Mouse (Mus musculus) thymus, adult 2 months (tissue): ENCODE measurements around the gene Wfdc21. TPM values are rescaled to one million over a fixed set of nuclear protein-coding genes. Genes with fewer than 3 reads are reported as not detected.

Experiments used
- DNase-seq: peaks from one replicate; pipeline ENCODE4 v3.0.0; 2021
- H3K27ac ChIP-seq: fragments of 200-500 bp; 2 replicates; pipeline ENCODE4 v1.5.1; 2012; ENCODE audit warnings: low read length, control low read depth; ENCODE audit not compliant: control insufficient read depth, insufficient read depth
- H3K27me3 ChIP-seq: fragments of 200-500 bp; 2 replicates; pipeline ENCODE4 v1.6.1; 2012; ENCODE audit warnings: mild to moderate bottlenecking, low read length, moderate library complexity, mixed read lengths; ENCODE audit not compliant: control insufficient read depth, insufficient read depth
- H3K36me3 ChIP-seq: fragments of 200-500 bp; 2 replicates; pipeline ENCODE4 v1.6.1; 2012; ENCODE audit warnings: mild to moderate bottlenecking, low read length, moderate library complexity; ENCODE audit not compliant: control insufficient read depth, insufficient read depth
- H3K4me1 ChIP-seq: fragments of 200-500 bp; replicated peaks from 2 replicates; pipeline ENCODE4 v1.6.1; 2012; ENCODE audit warnings: low read length; ENCODE audit not compliant: control insufficient read depth, insufficient read depth
- H3K4me3 ChIP-seq: fragments of 200-500 bp; 2 replicates; pipeline ENCODE4 v1.5.1; 2012; ENCODE audit warnings: mild to moderate bottlenecking, low read length, control low read depth, moderate library complexity; ENCODE audit not compliant: control insufficient read depth, insufficient read depth
- CTCF ChIP-seq: fragments of 200-500 bp; IDR thresholded peaks from 2 replicates; pipeline ENCODE4 v1.5.1; 2012; ENCODE audit warnings: mild to moderate bottlenecking, control low read depth, low read length, moderate library complexity, borderline replicate concordance; ENCODE audit not compliant: control insufficient read depth, poor library complexity, insufficient read depth; ENCODE audit errors: extremely low read depth
- POLR2A ChIP-seq: fragments of 200-500 bp; IDR thresholded peaks from 2 replicates; pipeline ENCODE4 v1.6.1; 2012; ENCODE audit warnings: mild to moderate bottlenecking, low read length, control low read depth, moderate library complexity; ENCODE audit not compliant: control insufficient read depth, poor library complexity, insufficient read depth; ENCODE audit errors: extremely low read depth
- WGBS: fragments of 180-500 bp; shearing (Covaris S2); methylation state at CpG from one replicate; pipeline ENCODE4 v1.1.7; 2018; 5-methylcytosine and 5-hydroxymethylcytosine counted together
- polyA plus RNA-seq: library from polyadenylated mRNA; depleted of rRNA; stranded (reverse); fragments of >200 nt; gene quantifications from 2 replicates; pipeline ENCODE4 v1.2.3, GENCODE M21; 2012

The Wfdc21 gene
- polyA plus RNA-seq, 1 experiment = 17.0 TPM

DNA sequence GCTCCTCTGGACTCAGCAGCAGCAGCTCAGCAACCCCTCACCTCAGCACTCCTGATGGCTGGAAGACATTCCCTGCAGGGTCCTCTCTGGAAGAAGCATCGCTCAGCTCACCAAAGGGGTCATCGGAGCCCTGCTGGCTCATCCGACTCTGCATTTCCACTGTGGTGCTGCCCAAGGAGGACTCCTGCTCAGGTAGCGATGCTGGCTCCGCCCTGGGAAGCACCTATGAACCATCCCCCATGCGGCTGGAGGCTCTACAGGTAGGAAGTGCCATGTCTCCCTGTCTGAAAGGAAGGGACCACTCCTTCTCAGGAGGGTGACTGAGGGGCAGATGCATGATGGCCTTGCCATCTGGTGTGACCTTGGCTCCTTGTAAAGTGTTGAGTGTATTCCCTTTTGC, 25.6 kb downstream of the Wfdc21 start:
- DNase-seq = no peak
- 99% methylated on average over 6 of the region's 6 CpGs for WGBS
- H3K27ac ChIP-seq = no peak overlapping the region
- TF ChIP-seq POLR2A = no peak
- TF ChIP-seq CTCF = no peak
- H3K4me3 ChIP-seq = no peak overlapping the region
- no peaks in the 10 kb centered on the region for H3K4me1 ChIP-seq
- no peaks in the 10 kb centered on the region for H3K27me3 ChIP-seq
- H3K36me3 ChIP-seq = peaks cover 74% of the 10 kb centered on the region

DNA sequence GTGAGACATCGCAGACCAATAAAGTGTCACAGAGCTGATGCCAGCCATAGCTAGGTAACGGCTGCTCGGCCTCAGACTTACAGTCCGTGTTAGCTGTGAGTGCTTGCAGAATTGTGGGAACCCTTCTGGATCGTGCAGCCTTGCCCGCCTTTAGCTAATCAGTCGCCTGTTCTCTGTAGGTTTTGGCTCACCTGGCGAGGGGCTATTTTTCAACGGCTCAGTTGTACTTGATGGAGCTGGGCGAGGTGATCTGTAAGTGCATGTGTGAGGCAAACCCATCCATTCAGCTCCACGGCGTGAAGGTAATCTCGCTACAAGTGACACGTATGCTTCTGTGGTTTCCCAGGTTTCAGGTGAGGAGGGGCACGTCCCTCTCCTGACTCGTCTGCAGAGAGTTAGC, 27.0 kb downstream of the Wfdc21 start:
- no peak for DNase-seq
- Histone ChIP-seq H3K36me3 (peaks cover 69% of the 10 kb centered on the region), H3K27ac (no peak overlapping the region), H3K27me3 (no peaks in the 10 kb centered on the region), H3K4me1 (no peaks in the 10 kb centered on the region), H3K4me3 (no peak overlapping the region)
- TF ChIP-seq CTCF = no peak
- no peak for TF ChIP-seq POLR2A
- 96% methylated on average over 16 of the region's 16 CpGs for WGBS

DNA sequence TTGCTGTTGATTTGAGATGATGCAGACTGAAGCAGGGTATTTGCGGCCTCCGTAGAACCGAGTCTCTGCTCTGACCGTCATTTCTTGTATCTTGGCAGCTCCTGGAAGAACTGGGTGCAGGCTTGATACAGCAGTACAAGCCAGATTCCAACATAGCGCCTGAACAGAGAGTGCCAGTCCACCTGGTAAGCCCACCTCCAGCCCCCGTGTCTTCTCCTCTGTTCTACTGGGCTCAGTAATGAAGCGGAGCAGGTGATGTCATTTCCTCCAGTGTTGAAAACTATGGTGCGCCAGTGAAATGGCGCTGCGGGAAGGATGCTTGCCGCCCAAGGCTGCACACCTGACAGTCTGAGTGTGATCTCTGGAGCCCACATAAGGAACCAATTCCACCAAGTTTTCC, 27.6 kb downstream of the Wfdc21 start:
- Histone ChIP-seq H3K4me1 (no peaks in the 10 kb centered on the region), H3K36me3 (peaks cover 69% of the 10 kb centered on the region), H3K4me3 (no peak overlapping the region), H3K27me3 (no peaks in the 10 kb centered on the region), H3K27ac (no peak overlapping the region)
- WGBS = 98% methylated on average over 11 of the region's 11 CpGs
- DNase-seq = no peak
- TF ChIP-seq CTCF (no peak), POLR2A (no peak)

DNA sequence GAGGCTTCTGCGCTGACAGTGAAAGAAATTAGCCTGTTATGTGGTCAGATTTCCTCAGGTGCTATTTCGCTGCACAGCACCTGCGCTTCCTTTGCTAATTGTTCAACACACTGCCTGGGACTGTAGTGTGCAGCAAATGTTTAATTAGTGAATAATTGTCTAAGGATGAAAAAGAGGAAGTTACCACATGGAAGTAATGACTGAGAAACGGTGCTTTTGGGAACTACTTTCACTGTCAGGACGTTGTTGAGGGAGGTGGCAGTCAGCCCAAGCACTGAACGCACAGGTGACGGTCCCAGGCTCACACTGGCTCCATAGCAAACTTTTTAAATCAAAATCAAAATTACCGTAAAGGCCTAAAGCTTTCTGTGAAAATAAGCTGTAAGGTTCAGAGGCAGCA, 30.1 kb downstream of the Wfdc21 start:
- Histone ChIP-seq H3K4me1 (no peaks in the 10 kb centered on the region), H3K27ac (no peak overlapping the region), H3K4me3 (no peak overlapping the region), H3K36me3 (peaks cover 84% of the 10 kb centered on the region), H3K27me3 (no peaks in the 10 kb centered on the region)
- no peak for TF ChIP-seq CTCF
- no peak for TF ChIP-seq POLR2A
- WGBS = 67% methylated on average over 8 of the region's 8 CpGs
- no peak for DNase-seq

DNA sequence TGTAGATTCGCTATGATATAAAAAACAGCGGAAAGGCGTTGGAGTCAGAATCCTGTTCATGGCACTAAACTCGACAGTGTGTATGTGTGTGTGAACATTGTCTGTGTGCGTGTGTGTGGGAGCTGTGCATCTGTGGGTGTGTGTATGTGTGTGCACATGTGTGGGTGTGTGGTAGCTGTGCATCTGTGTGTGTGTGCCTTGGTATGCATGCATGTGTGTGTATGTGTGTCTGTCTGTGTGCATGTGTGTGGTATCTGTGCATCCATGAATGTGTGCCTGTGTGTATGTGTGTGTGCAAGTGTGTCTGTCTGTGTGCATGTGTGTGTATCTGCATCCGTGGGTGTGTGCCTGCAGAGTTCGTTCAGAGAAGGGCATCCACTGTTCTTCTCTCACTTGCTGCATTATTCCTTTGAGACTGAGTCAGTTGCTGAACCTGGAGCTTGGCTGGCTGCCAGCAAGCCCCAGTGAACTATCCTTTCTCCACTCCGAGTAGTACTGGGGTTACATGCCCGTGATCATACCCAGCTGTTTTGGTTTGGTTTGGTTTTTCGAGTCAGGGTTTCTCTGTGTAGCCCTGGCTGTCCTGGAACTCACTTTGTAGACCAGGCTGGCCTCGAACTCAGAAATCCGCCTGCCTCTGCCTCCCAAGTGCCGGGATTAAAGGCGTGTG, 37.3 kb downstream of the Wfdc21 start:
- 94% methylated on average over 14 of the region's 14 CpGs for WGBS
- DNase-seq = no peak
- Histone ChIP-seq H3K36me3 (peaks cover 40% of the 10 kb centered on the region), H3K4me3 (no peak overlapping the region), H3K27me3 (no peaks in the 10 kb centered on the region), H3K4me1 (no peaks in the 10 kb centered on the region; the same call in 1 of the 2 replicates), H3K27ac (no peak overlapping the region)
- TF ChIP-seq POLR2A (no peak), CTCF (no peak)

- Histone ChIP-seq H3K27ac (no peak overlapping the region), H3K4me1 (no peaks in the 10 kb centered on the region; the same call in 1 of the 2 replicates), H3K27me3 (no peaks in the 10 kb centered on the region), H3K4me3 (no peak overlapping the region), H3K36me3 (peaks cover 34% of the 10 kb centered on the region)
- TF ChIP-seq POLR2A (no peak), CTCF (no peak)
- WGBS = 87% methylated on average over 2 of the region's 2 CpGs
- DNase-seq = peak; percentile 23
Measured at GRCm38 (mm10) chr11:83784661-83785060, 37.9 kb downstream of the Wfdc21 start.
